Mouse (Mus musculus) heart, adult 2 months (tissue): ENCODE data around the gene Lrit2.

Experiments
- CTCF ChIP-seq: fragments of 200-600 bp; IDR thresholded peaks from 2 replicates; pipeline ENCODE4 v1.8.1; 2022; ENCODE audit warnings: antibody characterized with exemption, mild to moderate bottlenecking, moderate library complexity
- POLR2A ChIP-seq: fragments of 200-500 bp; IDR thresholded peaks from 2 replicates; pipeline ENCODE4 v1.6.1; 2011; ENCODE audit warnings: mild to moderate bottlenecking, low read depth, low read length, control low read depth; ENCODE audit not compliant: insufficient read depth

DNA sequence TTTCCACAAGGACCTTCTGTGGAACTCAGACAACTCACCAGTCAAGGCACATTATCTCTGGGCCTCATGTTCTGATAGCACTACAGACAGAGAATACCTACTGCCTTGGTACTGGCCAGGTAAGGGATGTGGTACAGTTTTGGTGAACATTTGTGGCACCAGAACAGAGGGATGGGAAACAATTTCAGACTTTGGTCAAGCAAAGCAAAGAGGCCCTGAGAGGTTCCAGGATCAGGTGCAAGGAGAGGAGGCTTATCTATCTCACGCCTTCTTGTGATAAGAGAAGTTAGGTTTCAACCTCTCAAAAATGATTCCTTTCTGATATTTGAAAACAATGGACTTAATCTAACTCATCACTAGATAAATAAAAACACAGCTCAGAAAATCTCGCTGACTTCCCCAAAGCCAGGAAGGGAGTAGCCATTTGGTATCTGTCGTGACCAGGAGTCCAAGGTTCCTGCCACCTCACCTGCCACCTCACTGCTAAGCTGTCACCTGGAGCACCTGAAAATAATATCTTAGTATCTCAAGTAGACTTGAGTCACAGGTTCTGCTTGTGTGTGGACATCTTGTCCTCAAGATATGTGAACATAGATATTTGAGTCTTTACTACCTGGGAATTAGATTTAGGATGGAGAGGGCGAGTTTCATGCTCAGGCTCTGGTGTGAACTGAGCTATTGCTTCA is 40.3 kb upstream of the Lrit2 start:
- no peak for TF ChIP-seq POLR2A
- no peak for TF ChIP-seq CTCF
